Mouse (Mus musculus): ENCODE measurements around the gene Znhit3.

GRCm38 (mm10) chr11:84957171-84957570, 41.0 kb upstream of the Znhit3 start:
- TF ChIP-seq POLR2A (IDR thresholded peaks at IDR 0.05; ENCODE audit: low read depth, low read length) (no peak), CTCF (conservative IDR thresholded peaks at IDR 0.05; ENCODE audit: insufficient read depth, insufficient read length, low read depth, low read length) (no peak)
